Mouse (Mus musculus): ENCODE measurements at regions not wholly inside any gene's neighbourhood (a gene's known extent, or its start where the extent isn't known, plus 50 kb on each side); places are given as distances from the start of the nearest gene placed in this dataset.

DNA sequence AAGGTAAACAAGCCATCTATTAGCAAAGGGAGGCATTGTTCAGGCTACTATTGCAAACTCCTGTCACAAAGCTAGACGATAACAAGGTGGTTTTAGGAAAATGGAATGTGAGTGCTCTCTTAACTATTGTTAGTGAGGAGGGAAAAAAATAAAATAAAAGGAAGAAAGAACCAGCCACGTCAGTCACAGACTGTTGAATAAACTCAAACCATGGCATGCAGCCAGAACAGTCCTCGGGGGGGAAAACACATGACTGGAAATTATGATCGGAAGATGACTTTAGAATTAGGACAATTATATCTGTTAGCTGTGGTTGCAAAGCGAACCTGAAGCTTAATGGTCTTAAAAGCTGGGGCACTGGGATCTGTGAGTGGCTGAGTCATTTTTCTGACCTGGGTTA, 524.1 kb downstream of the Tbc1d22a start:
- H3K4me1 ChIP-seq (replicated peaks) = 0 out of 2 replicates have a peak, but pooled peaks cover 3% of the 10 kb centered on the region
- WGBS = 48% methylated on average over 5 of the region's 5 CpGs
- H3K27me3 ChIP-seq = no peaks in the 10 kb centered on the region
- no peaks in the 10 kb centered on the region for H3K36me3 ChIP-seq
- no peaks in the 10 kb centered on the region for H3K9me3 ChIP-seq
- no peak overlapping the region for H3K4me2 ChIP-seq
- H3K27ac ChIP-seq (replicated peaks) = no peak overlapping the region
- no peak overlapping the region for H3K4me3 ChIP-seq
- ATAC-seq (ENCODE audit: low FRiP score, low read depth) = no peak
- no peak overlapping the region for H3K9ac ChIP-seq

DNA sequence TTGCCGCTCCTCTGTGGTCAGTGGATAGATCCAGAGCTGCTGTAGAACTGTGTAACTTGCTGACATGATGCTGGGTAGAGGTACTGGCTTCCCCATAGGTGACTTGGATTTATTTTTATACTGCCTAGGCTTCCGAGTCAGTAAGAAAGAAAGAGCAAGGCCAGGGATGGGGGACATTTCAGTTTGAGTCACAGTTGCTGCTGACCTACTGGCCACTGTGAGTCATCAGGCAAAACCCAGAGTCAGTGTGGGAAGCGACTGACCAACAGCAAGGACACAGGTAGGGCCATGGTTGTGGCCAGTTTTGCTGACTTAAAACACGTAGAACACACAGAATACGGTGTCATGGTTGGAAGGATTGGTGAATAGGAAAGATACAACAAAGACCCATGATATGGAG, 524.5 kb downstream of the Tbc1d22a start:
- no peak for ATAC-seq (ENCODE audit: low FRiP score, low read depth)
- Histone ChIP-seq H3K27me3 (no peaks in the 10 kb centered on the region), H3K4me1 (replicated peaks) (0 out of 2 replicates have a peak, but pooled peaks cover 3% of the 10 kb centered on the region), H3K4me3 (no peak overlapping the region), H3K9ac (no peak overlapping the region), H3K36me3 (no peaks in the 10 kb centered on the region), H3K27ac (replicated peaks) (no peak overlapping the region), H3K4me2 (no peak overlapping the region), H3K9me3 (no peaks in the 10 kb centered on the region)
- WGBS = 92% methylated on average over 5 of the region's 5 CpGs

GRCm38 (mm10) chr15:86751436-86752136, 537.3 kb downstream of the Tbc1d22a start:
- 54% methylated on average over 10 of the region's 10 CpGs for WGBS
- H3K27me3 ChIP-seq = no peaks in the 10 kb centered on the region
- H3K27ac ChIP-seq (replicated peaks) = 0 out of 2 replicates have a peak overlapping the region, but pooled peaks have one; percentile 5
- H3K9me3 ChIP-seq = no peaks in the 10 kb centered on the region
- no peaks in the 10 kb centered on the region for H3K36me3 ChIP-seq
- no peak overlapping the region for H3K4me2 ChIP-seq
- no peak overlapping the region for H3K4me3 ChIP-seq
- H3K9ac ChIP-seq = no peak overlapping the region
- ATAC-seq (ENCODE audit: low FRiP score, low read depth) = peak; percentile 61; the same call in 1 of the 2 replicates
- H3K4me1 ChIP-seq (replicated peaks) = peaks cover 12% of the 10 kb centered on the region; the same call in 1 of the 2 replicates

- Histone ChIP-seq H3K4me2 (no peak overlapping the region), H3K36me3 (no peaks in the 10 kb centered on the region), H3K9me3 (no peaks in the 10 kb centered on the region), H3K27ac (replicated peaks) (no peak overlapping the region), H3K4me1 (replicated peaks) (no peaks in the 10 kb centered on the region), H3K27me3 (no peaks in the 10 kb centered on the region), H3K9ac (no peak overlapping the region), H3K4me3 (no peak overlapping the region)
- ATAC-seq (ENCODE audit: low FRiP score, low read depth) = no peak
- 69% methylated on average over 10 of the region's 10 CpGs for WGBS
These were observed 549.5 kb downstream of the Tbc1d22a start for GRCm38 (mm10) chr15:86763581-86764375.

- H3K9me3 ChIP-seq = no peaks in the 10 kb centered on the region
- no peak overlapping the region for H3K27ac ChIP-seq (replicated peaks)
- no peak overlapping the region for H3K9ac ChIP-seq
- H3K4me3 ChIP-seq = no peak overlapping the region
- WGBS = 73% methylated on average over 2 of the region's 2 CpGs
- H3K4me1 ChIP-seq (replicated peaks) = no peaks in the 10 kb centered on the region
- no peak for ATAC-seq (ENCODE audit: low FRiP score, low read depth)
- no peaks in the 10 kb centered on the region for H3K36me3 ChIP-seq
- H3K4me2 ChIP-seq = no peak overlapping the region
- no peaks in the 10 kb centered on the region for H3K27me3 ChIP-seq
These were observed 553.4 kb downstream of the Tbc1d22a start for GRCm38 (mm10) chr15:86767623-86768022.

DNA sequence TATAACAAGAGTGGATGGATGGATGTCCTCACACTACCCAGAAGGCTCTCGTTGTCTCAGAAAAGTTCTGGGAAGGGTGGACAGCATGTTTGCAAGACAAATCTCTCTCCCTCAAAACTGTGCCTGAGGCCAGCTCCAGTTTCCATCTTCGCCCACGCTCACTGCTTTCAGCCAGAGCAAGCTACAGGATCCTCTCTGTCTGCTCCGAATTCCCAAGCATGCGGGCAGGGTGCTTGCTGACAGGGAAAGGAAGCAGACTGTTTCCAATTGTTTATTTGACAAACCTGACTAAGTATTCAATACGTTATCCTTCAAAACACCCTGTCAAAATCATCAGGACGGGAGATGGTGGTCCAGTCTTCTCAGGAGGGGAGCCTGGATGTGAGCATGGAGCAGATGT, 558.8 kb downstream of the Tbc1d22a start:
- H3K9ac ChIP-seq = no peak overlapping the region
- H3K27me3 ChIP-seq = no peaks in the 10 kb centered on the region
- no peak overlapping the region for H3K4me3 ChIP-seq
- 82% methylated on average over 7 of the region's 7 CpGs for WGBS
- no peaks in the 10 kb centered on the region for H3K36me3 ChIP-seq
- H3K27ac ChIP-seq (replicated peaks) = no peak overlapping the region
- no peak overlapping the region for H3K4me2 ChIP-seq
- no peaks in the 10 kb centered on the region for H3K9me3 ChIP-seq
- ATAC-seq (ENCODE audit: low FRiP score, low read depth) = no peak
- no peaks in the 10 kb centered on the region for H3K4me1 ChIP-seq (replicated peaks)

DNA sequence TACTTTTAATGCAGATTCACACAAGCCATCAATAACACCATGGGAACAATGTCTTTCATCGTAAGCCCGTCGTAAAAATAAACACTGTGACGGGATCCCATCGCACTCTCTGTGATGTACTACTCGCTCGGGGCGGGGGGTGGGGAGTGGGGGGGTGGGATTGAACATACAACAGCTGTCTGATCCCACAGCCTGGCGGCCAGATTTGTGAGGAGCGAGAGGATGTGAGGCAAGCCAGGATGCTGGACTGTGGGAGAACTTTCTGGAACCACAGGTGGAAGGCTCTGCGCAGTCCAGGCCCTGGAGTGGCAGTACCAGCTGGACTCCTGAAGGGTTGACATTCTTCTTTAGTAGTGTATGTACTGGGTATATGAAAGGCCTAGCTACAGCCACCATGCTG, 563.7 kb downstream of the Tbc1d22a start:
- H3K27me3 ChIP-seq = no peaks in the 10 kb centered on the region
- no peaks in the 10 kb centered on the region for H3K9me3 ChIP-seq
- ATAC-seq (ENCODE audit: low FRiP score, low read depth) = no peak
- no peak overlapping the region for H3K4me2 ChIP-seq
- WGBS = 75% methylated on average over 11 of the region's 11 CpGs
- no peak overlapping the region for H3K27ac ChIP-seq (replicated peaks)
- no peaks in the 10 kb centered on the region for H3K36me3 ChIP-seq
- H3K4me3 ChIP-seq = no peak overlapping the region
- no peaks in the 10 kb centered on the region for H3K4me1 ChIP-seq (replicated peaks)
- H3K9ac ChIP-seq = no peak overlapping the region

- Histone ChIP-seq H3K36me3 (no peaks in the 10 kb centered on the region), H3K27ac (replicated peaks) (no peak overlapping the region), H3K4me2 (no peak overlapping the region), H3K27me3 (no peaks in the 10 kb centered on the region), H3K9ac (no peak overlapping the region), H3K9me3 (no peaks in the 10 kb centered on the region), H3K4me1 (replicated peaks) (no peaks in the 10 kb centered on the region; the same call in 1 of the 2 replicates), H3K4me3 (no peak overlapping the region)
- no peak for ATAC-seq (ENCODE audit: low FRiP score, low read depth)
- 92% methylated on average over 11 of the region's 11 CpGs for whole genome bisulfite sequencing
These were observed 566.9 kb downstream of the Tbc1d22a start for GRCm38 (mm10) chr15:86781160-86781559.

DNA sequence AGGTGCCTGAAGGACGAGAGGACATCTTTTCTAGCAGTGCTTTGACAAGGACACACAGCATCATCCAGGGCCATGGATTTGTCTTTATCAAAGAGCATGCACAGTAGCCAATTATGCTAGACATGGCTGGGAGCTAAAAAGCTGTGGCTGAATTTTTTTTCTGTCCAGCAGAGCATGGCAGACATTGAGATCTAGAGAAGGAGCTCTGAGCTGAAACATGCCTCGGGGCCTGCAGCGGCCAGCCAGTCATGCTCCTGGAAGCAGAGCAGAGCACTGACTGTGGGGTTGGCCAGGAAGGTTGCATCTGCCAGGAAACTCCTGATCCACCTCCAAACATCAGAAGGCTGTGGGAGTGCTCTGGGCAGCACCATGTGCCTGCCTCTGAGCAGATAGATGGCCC, 580.5 kb downstream of the Tbc1d22a start:
- H3K9ac ChIP-seq = no peak overlapping the region
- H3K4me3 ChIP-seq = no peak overlapping the region
- no peak overlapping the region for H3K27ac ChIP-seq (replicated peaks)
- ATAC-seq (ENCODE audit: low FRiP score, low read depth) = no peak
- no peaks in the 10 kb centered on the region; the same call in 1 of the 2 replicates for H3K4me1 ChIP-seq (replicated peaks)
- no peaks in the 10 kb centered on the region for H3K27me3 ChIP-seq
- H3K36me3 ChIP-seq = no peaks in the 10 kb centered on the region
- H3K4me2 ChIP-seq = no peak overlapping the region
- WGBS = 59% methylated on average over 3 of the region's 3 CpGs
- H3K9me3 ChIP-seq = no peaks in the 10 kb centered on the region

- ATAC-seq (ENCODE audit: low FRiP score, low read depth) = no peak; the same call in 1 of the 2 replicates
- no peak overlapping the region for H3K9ac ChIP-seq
- H3K4me2 ChIP-seq = no peak overlapping the region
- no peaks in the 10 kb centered on the region for H3K36me3 ChIP-seq
- no peaks in the 10 kb centered on the region for H3K27me3 ChIP-seq
- no peaks in the 10 kb centered on the region for H3K9me3 ChIP-seq
- H3K27ac ChIP-seq (replicated peaks) = no peak overlapping the region
- no peaks in the 10 kb centered on the region; the same call in 1 of the 2 replicates for H3K4me1 ChIP-seq (replicated peaks)
- WGBS = 71% methylated on average over 9 of the region's 9 CpGs
- H3K4me3 ChIP-seq = no peak overlapping the region
These were observed 584.4 kb downstream of the Tbc1d22a start for GRCm38 (mm10) chr15:86798474-86799178.

DNA sequence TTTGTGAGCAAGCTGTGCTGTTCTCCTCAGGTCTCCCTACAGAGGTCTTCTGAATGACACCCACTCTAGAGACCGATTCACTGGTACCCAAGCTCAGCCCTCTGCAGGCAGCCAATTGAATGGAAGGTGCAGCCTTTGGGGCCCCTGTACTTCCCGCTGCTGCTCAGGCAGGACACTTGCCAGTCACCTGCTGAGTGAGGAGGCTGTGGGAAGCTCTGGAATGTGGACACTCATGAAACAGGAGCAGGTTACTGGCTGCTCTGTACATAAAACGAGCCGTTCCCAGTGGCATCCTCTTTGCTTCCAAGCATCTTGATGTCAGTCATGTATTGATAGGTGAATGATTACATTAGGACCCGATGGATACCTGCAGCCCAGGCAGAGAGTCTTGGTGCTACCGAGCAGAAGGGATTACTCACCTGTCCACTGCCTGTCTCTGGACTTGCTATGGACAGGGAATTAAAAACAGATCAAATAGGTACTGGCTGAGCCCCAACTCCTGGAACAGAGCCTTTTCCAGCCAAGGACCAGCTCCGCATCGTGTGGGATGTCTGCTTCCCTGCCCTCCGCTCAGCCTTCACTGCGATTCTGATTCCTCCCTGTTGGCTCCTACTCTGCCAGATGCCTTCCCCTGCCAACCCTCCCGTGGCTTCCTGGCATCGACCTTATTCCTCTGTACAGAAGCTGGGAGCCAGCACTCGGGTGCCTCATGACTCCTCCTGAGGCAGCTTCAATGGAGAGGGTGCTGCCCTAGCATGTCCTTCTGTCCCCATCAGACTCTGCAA, 593.2 kb downstream of the Tbc1d22a start:
- no peaks in the 10 kb centered on the region for H3K36me3 ChIP-seq
- 73% methylated on average over 13 of the region's 13 CpGs for WGBS
- H3K27ac ChIP-seq (replicated peaks) = no peak overlapping the region
- no peak overlapping the region for H3K9ac ChIP-seq
- no peaks in the 10 kb centered on the region for H3K4me1 ChIP-seq (replicated peaks)
- no peak overlapping the region for H3K4me2 ChIP-seq
- H3K27me3 ChIP-seq = no peaks in the 10 kb centered on the region
- H3K4me3 ChIP-seq = no peak overlapping the region
- H3K9me3 ChIP-seq = no peaks in the 10 kb centered on the region
- no peak for ATAC-seq (ENCODE audit: low FRiP score, low read depth)

Data from hindbrain, embryonic 15.5 days (tissue).